Mouse (Mus musculus): ENCODE data around the gene Gm17693.
"Not testable (repeated sequence)": the region's sequence is repeated elsewhere in the genome, so short reads cannot be mapped to it uniquely, and the experiment has no call there.

Gene Gm17693

GRCm38 (mm10) chrX:125705144-125705543, at the start of gene Gm17693:
Gm17693 (plus strand) TSS chrX:125705444.
- not testable (repeated sequence) for DNase-seq (ENCODE audit: extremely low spot score, low spot score)
